Mouse (Mus musculus) macrophage (primary cell): ENCODE results near the gene Gm15155. TPM values are rescaled to one million over a fixed set of nuclear protein-coding genes. Genes with fewer than 3 reads are reported as not detected.

Experiments
- H3K27ac ChIP-seq: fragments of 350-480 bp; formaldehyde crosslinking; 2 replicates; pipeline ENCODE4 v1.9.0; 2021
- H3K36me3 ChIP-seq: fragments of 350-480 bp; formaldehyde crosslinking; 2 replicates; pipeline ENCODE4 v1.9.0; 2021; ENCODE audit errors: inconsistent target
- H3K4me3 ChIP-seq: fragments of 350-480 bp; formaldehyde crosslinking; 2 replicates; pipeline ENCODE4 v1.9.0; 2021; ENCODE audit errors: inconsistent target
- H3K79me2 ChIP-seq: fragments of 350-480 bp; formaldehyde crosslinking; 2 replicates; pipeline ENCODE4 v1.9.0; 2021; ENCODE audit errors: inconsistent target
- WGBS: methylation state at CpG from one replicate; pipeline ENCODE4 v1.1.7; 2026; ENCODE audit warnings: inconsistent platforms; ENCODE audit not compliant: missing documents; 5-methylcytosine and 5-hydroxymethylcytosine counted together
- polyA plus RNA-seq: library from polyadenylated mRNA; stranded (reverse); fragments of 250-400 nt; gene quantifications from 3 replicates; pipeline ENCODE4 v1.2.4, GENCODE M21; 2018; ENCODE audit warnings: inconsistent platforms
- total RNA-seq, 78 experiments: library from RNA; depleted of rRNA; stranded (reverse); fragments of 250-400 nt; gene quantifications; 1 replicate in 9 of 78; 2 replicates in 24 of 78; 3 replicates in 43 of 78; 4 replicates in 2 of 78; pipeline ENCODE4 v1.2.4; 2018; ENCODE audit warnings: inconsistent platforms in 56 of 78

The Gm15155 gene
- not detected for total RNA-seq (2018; cell fraction: chromatin; rRNA removed)
- total RNA-seq (2018; cell fraction: cytosol; rRNA removed), result not detected
- not detected for total RNA-seq (2018; cell fraction: nucleus; rRNA removed)
- not detected in 3 replicates for polyA plus RNA-seq

DNA sequence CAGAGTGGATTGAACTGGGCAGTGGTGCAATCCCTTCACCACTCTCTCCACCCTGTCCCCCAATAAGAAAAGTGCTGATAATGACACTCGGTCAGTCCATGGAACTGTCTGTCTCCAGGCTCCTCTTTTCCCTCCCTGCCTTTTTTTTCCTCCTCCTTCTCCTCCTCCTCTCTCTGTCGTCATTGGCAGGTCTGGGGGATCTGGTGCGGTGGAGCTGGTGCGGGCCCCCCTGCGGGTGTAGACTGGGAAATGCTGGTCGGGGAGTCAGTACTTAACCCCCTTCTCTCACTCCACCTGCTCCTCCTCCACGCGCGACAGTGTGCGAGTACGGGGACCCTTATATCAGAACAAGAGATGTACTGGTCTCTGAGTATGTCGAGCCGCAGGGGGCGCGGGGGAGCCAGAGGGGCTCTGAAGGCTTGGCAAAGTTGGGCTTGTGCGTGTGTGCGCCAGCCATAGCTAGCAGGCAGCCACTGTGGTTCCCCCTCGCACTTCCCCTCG is at the start of gene Gm15155:
TSS of gene Gm15155 (plus strand) at position 401 of the 501 bp plus-strand sequence.
- Histone ChIP-seq H3K27ac (no peak within 1 kb of the TSS), H3K4me3 (peak within 1 kb of the TSS; percentile 3; the same call in 1 of the 2 replicates), H3K36me3 (no peaks in the 10 kb centered on the region), H3K79me2 (no peaks in the 10 kb centered on the region)
- WGBS, result 20% methylated on average over 16 of the region's 19 CpGs

GRCm38 (mm10) chrX:155579791-155580190 is 44.8 kb upstream of the Gm15155 start:
- Histone ChIP-seq H3K79me2 (no peaks in the 10 kb centered on the region), H3K36me3 (no peaks in the 10 kb centered on the region), H3K27ac (no peak overlapping the region), H3K4me3 (no peak overlapping the region)

GRCm38 (mm10) chrX:155584586-155584985 is 40.0 kb upstream of the Gm15155 start:
- Histone ChIP-seq H3K4me3 (no peak overlapping the region), H3K36me3 (no peaks in the 10 kb centered on the region), H3K79me2 (no peaks in the 10 kb centered on the region), H3K27ac (peak overlapping the region; percentile 59)
- WGBS, result 6% methylated on average over 2 of the region's 2 CpGs

DNA sequence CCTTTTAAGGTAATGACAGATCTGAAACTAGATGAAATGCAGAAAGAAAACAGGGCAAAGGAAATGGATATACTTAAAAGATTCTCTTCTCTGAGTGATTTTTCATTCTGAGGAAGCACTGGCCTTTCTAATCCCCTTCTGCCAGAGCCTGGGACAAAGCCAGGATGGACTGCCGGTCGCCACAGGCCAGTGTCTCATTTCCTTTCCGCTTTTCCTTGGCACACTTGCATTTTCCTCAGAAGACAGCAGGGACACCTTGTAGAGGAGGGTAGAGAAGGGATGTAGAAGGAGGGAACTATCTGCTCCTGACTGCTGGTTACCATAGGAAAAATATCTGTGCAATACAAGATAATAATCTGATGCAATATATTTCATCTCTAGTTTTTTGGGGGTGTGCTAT is 33.1 kb upstream of the Gm15155 start:
- 100% methylated on average over 3 of the region's 3 CpGs for WGBS
- no peak overlapping the region for H3K4me3 ChIP-seq
- no peaks in the 10 kb centered on the region for H3K36me3 ChIP-seq
- H3K27ac ChIP-seq, result no peak overlapping the region
- no peaks in the 10 kb centered on the region for H3K79me2 ChIP-seq

DNA sequence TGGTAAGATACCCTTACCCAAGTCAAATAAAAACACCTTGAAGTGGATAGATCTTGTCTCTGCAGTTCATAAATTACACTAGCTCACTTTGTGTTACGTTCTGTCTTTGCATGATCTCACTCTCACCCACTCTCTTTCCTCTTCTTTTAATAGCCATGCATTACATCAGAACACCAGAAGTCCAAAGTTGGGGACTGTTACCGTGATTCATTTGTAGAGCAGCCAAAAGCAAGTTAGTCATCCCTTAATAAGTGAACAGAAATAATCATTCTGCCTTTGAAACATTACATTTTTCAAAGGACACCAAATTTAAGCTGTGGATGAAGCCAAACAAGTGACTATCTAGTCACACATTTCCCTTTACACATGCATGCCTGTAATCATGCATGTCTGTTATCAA is 32.1 kb upstream of the Gm15155 start:
- no peaks in the 10 kb centered on the region for H3K36me3 ChIP-seq
- 0 out of 2 replicates have a peak overlapping the region, but pooled peaks have one; percentile 27 for H3K27ac ChIP-seq
- no peaks in the 10 kb centered on the region for H3K79me2 ChIP-seq
- WGBS, result 33% methylated on average over 2 of the region's 2 CpGs
- H3K4me3 ChIP-seq, result no peak overlapping the region

- Histone ChIP-seq H3K4me3 (no peak overlapping the region), H3K79me2 (no peaks in the 10 kb centered on the region), H3K27ac (no peak overlapping the region), H3K36me3 (no peaks in the 10 kb centered on the region)
- no CpG with 5 or more reads among the region's 1 CpGs for WGBS
Observed at GRCm38 (mm10) chrX:155594685-155595084, 29.9 kb upstream of the Gm15155 start.

- no peaks in the 10 kb centered on the region for H3K79me2 ChIP-seq
- H3K4me3 ChIP-seq, result no peak overlapping the region
- no peaks in the 10 kb centered on the region for H3K36me3 ChIP-seq
- H3K27ac ChIP-seq, result no peak overlapping the region
Observed at GRCm38 (mm10) chrX:155596390-155596789, 28.2 kb upstream of the Gm15155 start.

DNA sequence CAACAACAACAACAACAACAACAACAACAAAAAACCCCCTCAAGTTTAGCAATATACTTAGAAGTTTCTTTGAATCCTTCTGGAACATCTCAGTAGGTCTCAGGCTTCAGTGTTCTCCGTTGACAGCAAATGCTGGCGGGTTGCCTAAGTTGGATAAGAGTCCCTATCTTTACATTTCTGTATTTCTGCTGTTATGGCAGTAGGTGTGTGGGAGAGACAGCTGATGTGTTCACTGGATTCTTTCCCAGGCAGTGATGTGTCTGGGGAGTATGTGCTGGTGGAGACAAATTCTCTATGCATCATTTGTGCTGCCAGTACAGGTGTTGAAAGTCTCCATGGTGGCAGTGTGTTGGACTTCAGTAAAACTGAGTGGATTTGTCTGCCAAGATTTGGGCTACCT is 23.3 kb upstream of the Gm15155 start:
- 100% methylated on average over 2 of the region's 2 CpGs for WGBS
- Histone ChIP-seq H3K36me3 (no peaks in the 10 kb centered on the region), H3K27ac (no peak overlapping the region), H3K79me2 (no peaks in the 10 kb centered on the region), H3K4me3 (no peak overlapping the region)

DNA sequence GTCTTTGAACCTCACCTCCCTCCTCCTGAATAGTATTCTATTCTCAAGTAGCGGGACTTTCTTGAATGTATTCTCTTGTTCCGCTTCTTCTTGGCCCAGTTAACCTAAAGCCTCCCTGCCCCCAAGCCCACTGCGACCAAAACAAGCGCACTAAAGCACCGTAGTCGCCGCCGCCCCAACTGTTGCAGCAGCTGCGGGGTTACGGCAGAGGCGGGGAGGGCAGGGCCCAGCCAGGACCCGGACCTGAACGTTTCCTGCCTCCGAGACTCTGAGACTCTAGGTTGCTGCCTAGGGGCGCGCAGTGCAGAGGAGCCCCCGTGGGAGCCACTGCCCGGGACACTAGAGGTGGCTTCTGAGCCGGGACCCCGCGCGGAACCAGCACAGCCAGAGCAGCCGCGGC is 2.0 kb upstream of the Gm15155 start:
- WGBS, result 23% methylated on average over 18 of the region's 24 CpGs
- Histone ChIP-seq H3K36me3 (no peaks in the 10 kb centered on the region), H3K79me2 (no peaks in the 10 kb centered on the region), H3K4me3 (peak overlapping the region; percentile 10; the same call in 1 of the 2 replicates), H3K27ac (no peak overlapping the region)

DNA sequence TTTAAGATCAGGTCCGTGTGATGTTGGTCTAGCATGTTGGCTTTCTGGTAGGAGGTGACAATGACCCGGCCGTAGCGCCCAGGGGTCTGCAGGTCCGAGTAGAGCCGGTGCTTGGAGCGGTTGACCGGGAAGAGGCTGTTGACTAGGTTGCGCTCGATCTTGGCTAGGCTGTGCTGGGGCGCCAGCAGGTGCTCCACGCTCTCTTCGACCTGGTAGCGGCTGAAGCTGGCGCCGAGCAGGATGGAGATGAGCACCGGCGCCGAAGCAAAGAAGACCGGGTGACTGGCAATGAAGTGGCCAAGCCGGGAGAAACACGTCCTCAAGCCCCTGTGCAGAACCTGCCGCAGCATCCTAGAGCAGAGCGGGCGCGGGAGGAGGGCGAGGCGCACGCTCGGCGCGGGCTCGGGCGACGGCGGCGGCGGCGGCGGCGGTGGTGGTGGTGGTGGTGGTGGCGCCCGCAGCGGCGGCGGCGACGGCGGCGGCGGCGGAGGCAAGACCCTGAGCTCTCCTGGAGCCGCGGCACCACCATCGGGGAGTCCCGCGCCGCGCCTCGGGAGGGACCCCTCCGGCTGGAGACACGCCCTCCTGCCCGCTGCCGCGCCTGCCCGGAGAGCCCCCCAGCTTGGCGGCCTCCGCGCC is 1.5 kb upstream of the Gm15155 start:
- Histone ChIP-seq H3K4me3 (peak overlapping the region; percentile 10; the same call in 1 of the 2 replicates), H3K79me2 (no peaks in the 10 kb centered on the region), H3K27ac (no peak overlapping the region), H3K36me3 (no peaks in the 10 kb centered on the region)
- WGBS, result 22% methylated on average over 24 of the region's 69 CpGs

DNA sequence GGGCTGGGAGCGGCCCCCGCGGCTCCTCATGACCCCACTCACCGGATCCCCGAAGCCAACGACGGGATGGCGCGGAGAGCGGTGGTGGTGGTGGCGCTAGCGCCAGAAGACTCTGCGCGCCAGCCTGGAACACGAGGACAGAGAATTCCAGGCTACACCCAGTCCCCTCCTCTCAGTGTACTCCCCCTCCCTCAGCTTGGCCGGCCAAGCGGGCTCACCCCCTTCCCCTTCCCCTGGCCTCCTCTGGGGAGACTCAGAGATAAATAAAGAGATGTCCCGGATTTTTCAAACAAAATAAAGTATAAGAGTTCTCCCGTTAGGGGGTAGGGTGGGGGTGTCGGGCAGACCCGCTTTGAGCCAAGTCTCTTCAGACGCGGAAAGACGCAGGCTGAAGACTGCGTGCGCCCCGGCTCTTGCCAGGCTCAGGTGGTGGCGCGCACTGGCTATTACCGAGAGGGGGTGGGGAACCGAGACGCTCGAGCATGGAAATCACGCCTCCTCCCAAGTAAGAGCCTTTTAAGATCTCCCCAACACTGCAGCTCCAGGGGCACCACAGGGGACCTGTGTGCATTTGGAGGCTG is 750 bp upstream of the Gm15155 start, which contains the start of gene Ptchd1:
TSS of gene Ptchd1 (minus strand) at position 114 of the 581 bp plus-strand sequence.
- 14% methylated on average over 23 of the region's 34 CpGs for WGBS
- no peak within 1 kb of the TSS for H3K27ac ChIP-seq

DNA sequence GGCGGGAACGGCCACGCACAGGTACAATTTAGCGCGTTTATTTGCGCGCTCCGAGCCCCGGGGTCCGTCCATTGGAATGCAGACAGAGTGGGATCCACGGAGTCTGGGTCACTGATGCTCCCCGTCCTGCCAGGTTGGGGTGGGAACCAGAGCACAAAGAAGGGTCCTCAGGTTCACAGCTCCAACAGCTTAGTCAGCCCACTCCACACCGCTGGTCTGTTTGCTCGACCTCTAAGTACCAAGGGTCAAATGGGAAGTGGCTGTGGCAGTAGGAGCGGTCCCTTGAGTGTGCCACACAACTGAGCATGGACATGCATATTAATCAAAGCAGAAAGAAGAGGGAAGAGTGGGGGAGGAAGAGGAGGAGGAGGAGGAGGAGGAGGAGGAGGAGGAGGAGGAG is 354 bp downstream of the Gm15155 start:
- Histone ChIP-seq H3K79me2 (no peaks in the 10 kb centered on the region), H3K27ac (no peak overlapping the region), H3K36me3 (no peaks in the 10 kb centered on the region), H3K4me3 (no peak overlapping the region)
- WGBS, result 26% methylated on average over 13 of the region's 15 CpGs

More for the DNA sequence above, 750 bp upstream of the Gm15155 start, which contains the start of gene Ptchd1:
- no peaks in the 10 kb centered on the region for H3K36me3 ChIP-seq
- H3K4me3 ChIP-seq, result peak within 1 kb of the TSS; percentile 10; the same call in 1 of the 2 replicates
- H3K79me2 ChIP-seq, result no peaks in the 10 kb centered on the region

- Histone ChIP-seq H3K79me2 (no peaks in the 10 kb centered on the region), H3K4me3 (no peak overlapping the region), H3K27ac (no peak overlapping the region), H3K36me3 (no peaks in the 10 kb centered on the region)
- 18% methylated on average over 13 of the region's 13 CpGs for WGBS
Observed at GRCm38 (mm10) chrX:155625671-155626196, 1.2 kb downstream of the Gm15155 start.

GRCm38 (mm10) chrX:155643975-155644374 is 19.4 kb downstream of the Gm15155 start:
- Histone ChIP-seq H3K79me2 (no peaks in the 10 kb centered on the region), H3K4me3 (no peak overlapping the region), H3K27ac (no peak overlapping the region), H3K36me3 (no peaks in the 10 kb centered on the region)
- WGBS, result 0% methylated on average over 1 of the region's 1 CpGs

DNA sequence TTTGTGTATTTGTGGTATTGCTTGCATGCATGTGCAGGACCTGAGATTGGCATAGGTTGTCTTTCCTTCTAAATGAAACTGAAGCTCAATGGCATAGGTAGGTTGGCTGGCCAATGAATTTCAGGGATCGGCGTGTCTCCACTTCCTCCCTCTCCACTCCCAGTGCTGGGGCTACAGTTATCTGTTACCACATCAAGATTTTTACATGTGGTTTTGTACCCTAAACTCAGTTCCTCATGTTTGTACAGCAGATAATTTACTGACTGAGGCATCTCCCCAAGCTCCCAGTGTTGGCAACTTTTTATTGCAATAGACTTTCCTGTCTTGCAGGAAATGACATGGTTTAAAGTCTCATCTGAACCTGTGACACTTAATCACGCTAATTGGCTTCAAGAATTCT is 21.4 kb downstream of the Gm15155 start:
- 50% methylated on average over 1 of the region's 3 CpGs for whole genome bisulfite sequencing
- H3K79me2 ChIP-seq, result no peaks in the 10 kb centered on the region
- H3K36me3 ChIP-seq, result no peaks in the 10 kb centered on the region
- no peak overlapping the region for H3K27ac ChIP-seq
- no peak overlapping the region for H3K4me3 ChIP-seq
